Mouse (Mus musculus) ZHBTc4 (cell line): ENCODE data around the gene Bcl2.

Experiments used
- DNase-seq: peaks from one replicate; pipeline ENCODE4 v3.0.0-alpha.2; 2011; ENCODE audit warnings: low read depth, low spot score

The Bcl2 gene

DNA sequence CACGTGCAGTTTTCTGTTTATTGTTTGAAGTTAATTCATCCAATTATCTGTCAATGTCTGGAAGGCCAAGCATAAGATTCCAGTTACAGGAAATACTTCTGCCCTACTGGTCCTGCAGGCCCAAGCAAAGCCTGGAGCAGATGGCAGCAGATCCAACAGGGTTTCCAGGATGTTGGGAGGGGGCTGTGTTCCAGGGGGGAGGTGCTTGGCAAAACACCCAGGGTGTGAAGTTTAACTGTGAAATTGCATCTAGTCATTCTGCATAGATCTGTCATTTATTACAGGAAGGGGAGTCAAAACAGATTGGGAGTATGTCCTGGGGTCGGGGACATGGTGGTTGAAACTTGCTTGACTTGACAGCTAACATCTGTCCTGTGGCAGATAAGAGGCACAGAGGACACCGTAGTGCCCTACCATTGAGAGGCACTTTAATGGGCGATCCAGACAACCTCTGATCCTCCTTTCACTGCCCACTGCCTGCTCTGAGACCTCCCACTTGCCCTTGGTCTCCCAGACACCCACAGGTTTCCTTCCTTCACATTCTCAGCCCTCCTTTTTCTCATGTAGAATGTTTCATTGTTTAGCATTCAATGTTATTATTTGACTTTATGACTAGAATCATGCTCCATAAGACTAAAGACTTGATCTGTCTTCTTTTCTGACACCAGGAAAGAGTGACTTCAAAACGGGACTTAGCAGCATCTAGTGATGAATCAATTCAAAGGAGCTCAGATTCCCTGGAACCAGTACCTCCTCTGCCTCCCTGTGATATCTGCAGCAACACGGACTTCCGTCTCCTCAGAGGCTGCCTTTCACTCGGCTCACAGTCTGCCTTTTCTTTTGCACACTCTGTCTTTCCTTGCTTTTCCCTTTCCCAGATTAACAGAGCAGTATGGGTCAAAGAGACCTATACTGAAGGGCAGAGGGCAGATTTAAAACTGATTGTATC, 47.7 kb downstream of the Bcl2 start:
- DNase-seq, result no peak

DNA sequence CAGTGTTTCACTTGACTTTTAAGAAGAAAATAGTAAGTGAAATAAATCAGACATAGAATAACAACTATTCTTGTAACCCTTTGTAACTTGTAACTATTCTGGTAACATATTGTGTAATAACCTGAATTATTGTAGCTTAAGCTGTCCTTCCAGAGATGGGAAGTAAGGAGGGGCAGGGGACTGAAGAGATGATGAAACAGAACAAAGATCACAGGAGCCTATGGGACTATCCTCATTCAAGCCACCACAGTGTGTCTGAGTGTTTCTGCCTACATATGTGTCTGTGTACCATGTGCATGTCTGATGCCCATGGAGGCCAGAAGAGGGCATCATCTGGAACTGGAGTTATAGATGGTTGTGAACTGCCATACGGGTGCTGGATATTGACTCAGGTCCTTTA, 49.1 kb downstream of the Bcl2 start:
- no peak for DNase-seq

GRCm38 (mm10) chr1:106662486-106662885, 51.6 kb downstream of the Bcl2 start:
- no peak for DNase-seq

GRCm38 (mm10) chr1:106658293-106658847, 55.7 kb downstream of the Bcl2 start:
- no peak for DNase-seq

GRCm38 (mm10) chr1:106656207-106656738, 57.8 kb downstream of the Bcl2 start:
- no peak for DNase-seq

DNA sequence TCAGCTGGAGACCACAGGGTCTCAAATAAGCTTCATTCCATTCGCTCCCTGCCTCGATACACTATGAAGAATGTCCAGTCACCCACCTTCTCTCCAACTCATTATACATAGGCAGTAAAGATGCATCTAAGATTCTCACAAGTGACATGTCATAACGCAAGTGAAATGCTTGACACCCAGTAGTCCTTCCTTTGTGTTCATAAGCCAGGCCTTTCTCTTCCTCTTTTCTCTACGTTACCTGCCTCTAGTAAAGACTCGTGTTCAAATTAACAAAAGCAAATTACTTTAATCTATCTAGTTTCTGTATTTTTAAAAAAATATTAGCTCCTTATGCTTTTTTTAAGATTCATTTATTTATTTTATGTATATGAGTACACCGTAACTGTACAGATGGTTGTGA, 59.8 kb downstream of the Bcl2 start:
- no peak for DNase-seq

DNA sequence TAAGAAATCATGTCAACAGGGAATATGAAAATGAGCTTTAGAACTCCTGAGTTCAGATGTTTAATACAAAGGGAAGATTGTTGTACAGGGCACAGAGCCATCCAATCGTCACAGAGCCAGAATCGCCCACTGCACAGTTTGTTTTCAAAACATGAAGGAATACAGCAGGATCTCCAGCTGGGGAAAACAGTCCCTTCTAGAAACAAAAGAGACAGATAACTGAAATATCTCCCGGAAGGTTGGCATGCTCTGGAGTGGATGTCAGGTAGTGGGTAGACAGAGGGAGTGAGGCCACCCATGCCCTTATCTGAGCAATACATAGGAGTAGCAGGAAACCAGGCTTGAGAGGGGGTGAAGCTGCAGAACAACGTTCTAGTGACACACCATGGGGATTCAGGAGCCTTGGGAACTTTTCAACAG, 60.6 kb downstream of the Bcl2 start:
- DNase-seq, result no peak

DNA sequence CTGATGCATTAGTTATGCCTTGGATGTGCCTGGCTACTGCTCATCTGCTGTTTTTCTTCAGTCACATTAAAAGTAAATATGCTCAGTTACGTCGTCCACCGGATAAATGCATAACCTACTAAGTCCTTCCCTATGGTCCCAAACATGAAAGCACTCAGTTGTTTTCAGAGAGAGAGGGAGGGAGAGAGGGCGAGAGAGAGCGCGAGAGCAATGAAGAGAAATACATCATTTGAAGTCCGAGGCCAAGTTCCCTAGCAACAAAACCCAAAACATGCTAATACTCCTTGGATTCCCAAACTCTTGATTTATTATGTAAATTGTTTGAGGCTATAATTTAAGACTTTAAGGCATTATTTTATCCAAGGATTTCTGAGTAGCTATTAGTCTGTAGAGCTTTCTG, 62.9 kb downstream of the Bcl2 start:
- DNase-seq, result no peak

DNA sequence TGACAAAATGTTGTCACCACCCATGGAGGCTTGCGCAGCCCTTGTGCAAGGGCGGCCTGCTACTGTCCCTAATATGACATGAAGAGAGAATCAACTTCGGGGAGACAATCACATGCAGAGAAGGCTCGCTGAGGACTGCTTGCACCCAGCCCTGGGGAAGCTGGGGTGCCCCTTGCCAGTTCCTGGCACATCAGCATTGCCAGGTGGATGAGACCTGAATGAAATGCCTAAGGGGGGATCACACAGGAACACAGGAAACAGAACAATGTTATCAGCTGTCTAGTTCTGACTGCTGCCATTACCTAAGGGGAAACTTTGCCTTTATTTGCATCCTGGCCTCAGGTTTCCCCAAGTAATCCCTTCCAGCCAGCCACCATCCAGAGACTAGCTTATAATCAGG, 63.6 kb downstream of the Bcl2 start:
- DNase-seq, result no peak

GRCm38 (mm10) chr1:106647336-106647735, 66.7 kb downstream of the Bcl2 start:
- DNase-seq, result no peak

GRCm38 (mm10) chr1:106644566-106644965, 69.5 kb downstream of the Bcl2 start:
- no peak for DNase-seq

DNA sequence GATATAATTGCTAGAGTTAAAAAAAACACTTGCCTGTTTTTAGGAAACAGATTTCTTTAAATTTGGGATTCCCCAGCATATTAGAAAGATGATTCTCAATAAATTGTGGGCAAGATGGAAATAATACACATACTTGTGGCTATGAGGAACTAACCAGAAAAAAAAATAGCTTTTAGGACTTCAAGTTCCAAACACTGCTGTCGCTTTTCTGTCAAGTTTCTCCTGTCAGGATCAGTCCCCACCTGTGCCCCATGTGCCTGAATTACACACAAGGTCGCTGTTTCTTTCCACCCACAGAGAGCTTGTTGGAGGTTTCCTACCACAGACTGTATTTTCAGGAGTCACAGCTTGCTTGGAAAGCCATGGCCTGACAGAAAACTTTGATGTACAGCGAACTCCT, 70.5 kb downstream of the Bcl2 start:
- no peak for DNase-seq

- DNase-seq, result no peak
These were observed 73.5 kb downstream of the Bcl2 start for GRCm38 (mm10) chr1:106640577-106640976.

DNA sequence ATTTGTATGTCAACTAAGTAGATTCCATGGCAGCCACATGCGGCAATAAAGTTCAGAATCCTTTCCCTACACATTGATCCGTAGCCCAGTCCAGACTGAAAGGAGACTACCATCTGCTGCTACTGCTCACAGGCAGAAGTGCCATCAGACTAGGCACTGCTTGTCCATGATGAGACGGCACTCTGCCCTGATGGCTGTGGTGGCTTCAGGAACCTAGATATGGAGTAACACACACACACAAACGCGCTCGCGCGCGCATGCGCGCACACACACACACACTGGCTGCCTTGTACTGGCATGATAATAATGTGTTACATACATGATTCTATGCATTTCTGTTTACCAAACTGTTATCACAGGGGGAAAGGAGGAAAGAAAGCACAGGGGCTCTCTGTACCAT, 76.4 kb downstream of the Bcl2 start:
- DNase-seq, result no peak

DNA sequence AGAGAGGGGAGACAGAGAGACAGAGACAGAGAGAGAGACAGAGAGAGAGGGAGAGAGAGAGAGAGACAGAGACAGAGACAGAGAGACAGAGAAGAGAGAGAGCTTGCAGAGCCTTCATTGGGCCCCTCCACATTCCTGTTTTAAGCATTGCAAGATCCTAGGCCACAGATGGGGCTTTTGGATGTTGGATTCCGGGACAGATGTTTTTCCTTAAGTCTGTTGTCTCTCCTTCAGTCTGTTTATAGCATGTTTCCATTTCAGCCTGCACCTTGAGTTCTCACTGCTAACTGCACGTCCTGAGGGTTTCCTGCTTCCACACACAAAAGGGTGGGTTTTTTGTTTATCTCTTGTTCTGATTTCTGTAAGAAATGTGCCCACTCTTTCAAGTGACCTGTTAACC, 77.4 kb downstream of the Bcl2 start:
- no peak for DNase-seq

- peak; percentile 10 for DNase-seq
These were observed 80.9 kb downstream of the Bcl2 start for GRCm38 (mm10) chr1:106633207-106633606.

- DNase-seq, result no peak
These were observed 82.1 kb downstream of the Bcl2 start for GRCm38 (mm10) chr1:106631869-106632463.

DNA sequence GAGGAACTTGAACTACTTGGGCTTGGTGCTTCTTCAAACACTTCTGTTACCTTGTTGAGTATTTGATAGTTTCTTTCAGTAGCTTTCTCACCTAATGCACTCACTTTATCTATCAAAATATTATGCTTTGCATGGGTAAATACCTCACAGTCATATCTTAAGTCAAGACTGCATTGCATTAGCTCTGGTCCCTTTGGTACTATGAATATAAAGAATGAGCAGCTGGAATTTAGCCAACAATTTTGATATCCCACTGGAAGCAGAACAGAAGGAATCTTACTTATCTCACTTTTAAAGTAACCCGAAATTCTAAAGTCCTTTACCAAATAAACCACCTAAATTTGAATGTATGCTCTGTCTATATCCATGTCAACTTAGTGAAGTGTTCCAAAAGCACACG, 83.1 kb downstream of the Bcl2 start:
- DNase-seq, result no peak

GRCm38 (mm10) chr1:106629931-106630682, 84.0 kb downstream of the Bcl2 start:
- DNase-seq, result peak; percentile 17

DNA sequence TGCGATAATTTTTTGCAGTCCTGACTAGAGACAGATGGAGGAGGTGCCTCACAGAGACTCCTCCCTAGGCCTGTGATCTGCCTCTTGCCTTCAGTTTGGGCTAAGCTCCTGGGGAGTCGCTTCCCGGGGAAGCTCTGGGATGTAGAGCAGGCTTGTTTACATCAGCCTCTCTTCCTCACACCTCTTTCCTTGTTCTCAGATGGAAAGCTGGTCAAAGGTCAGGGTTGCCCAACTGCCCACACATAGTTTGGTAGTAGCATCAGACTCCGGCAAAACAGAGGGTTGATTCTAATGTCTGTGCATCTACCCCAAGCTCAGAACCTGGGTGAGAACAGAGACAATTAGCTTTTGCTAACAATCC, 84.6 kb downstream of the Bcl2 start:
- DNase-seq, result no peak

DNA sequence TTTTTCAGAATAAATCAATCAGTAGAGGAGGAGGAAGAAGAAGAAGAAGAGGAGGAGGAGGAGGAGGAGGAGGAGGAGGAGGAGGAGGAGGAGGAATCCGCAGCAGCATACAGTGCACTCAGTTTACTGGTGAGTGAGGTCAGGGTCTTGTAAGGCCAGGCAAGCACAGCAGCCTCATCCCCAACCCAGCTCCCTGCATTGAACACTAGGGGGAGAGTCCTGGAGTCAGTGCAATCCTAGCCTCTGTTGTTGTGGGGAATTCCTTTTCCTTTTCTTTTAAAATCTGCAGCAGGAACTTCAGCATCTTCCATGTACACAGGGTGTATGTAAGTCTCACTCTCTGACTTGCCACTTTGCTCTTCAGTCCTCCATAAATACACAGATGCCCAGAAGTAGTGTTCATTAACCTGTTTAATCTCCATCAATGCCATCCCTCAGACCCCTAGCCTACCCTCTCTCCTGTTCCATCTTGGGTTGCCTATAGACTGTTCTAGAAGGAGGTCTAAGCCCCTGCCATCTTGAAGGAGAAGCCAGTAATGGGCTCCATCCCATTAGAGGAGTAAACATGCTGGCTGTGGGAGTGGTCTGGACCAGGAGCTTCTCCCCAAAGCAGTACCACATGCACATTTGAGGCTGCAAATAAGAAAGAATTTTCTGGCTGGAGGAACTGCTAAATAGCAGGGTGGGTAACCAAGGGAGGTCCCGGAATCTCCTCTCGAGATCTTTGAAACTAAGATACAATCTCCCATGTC, 85.2 kb downstream of the Bcl2 start:
- DNase-seq, result peak; percentile 25
